Mouse (Mus musculus) megakaryocyte, embryonic 14.5 days (primary cell): ENCODE data around the gene Cmas.

Source experiments
- FLI1 ChIP-seq: IDR thresholded peaks from 2 replicates; pipeline ENCODE4 v1.6.1; 2012; ENCODE audit warnings: low read length, inconsistent platforms, mixed read lengths
- GATA1 ChIP-seq: IDR thresholded peaks from 3 replicates; pipeline ENCODE4 v1.6.1; 2012; ENCODE audit warnings: mixed read lengths, low read length, inconsistent platforms, borderline replicate concordance

- TF ChIP-seq FLI1 (no peak), GATA1 (no peak; the same call in 2 of the 3 replicates)
These were observed 20.4 kb downstream of the Cmas start for GRCm38 (mm10) chr6:142776935-142777334.
